Mouse (Mus musculus): ENCODE measurements around the gene Endou.
"Not testable (repeated sequence)": the region's sequence is repeated elsewhere in the genome, so short reads cannot be mapped to it uniquely, and the experiment has no call there.

The Endou gene

DNA sequence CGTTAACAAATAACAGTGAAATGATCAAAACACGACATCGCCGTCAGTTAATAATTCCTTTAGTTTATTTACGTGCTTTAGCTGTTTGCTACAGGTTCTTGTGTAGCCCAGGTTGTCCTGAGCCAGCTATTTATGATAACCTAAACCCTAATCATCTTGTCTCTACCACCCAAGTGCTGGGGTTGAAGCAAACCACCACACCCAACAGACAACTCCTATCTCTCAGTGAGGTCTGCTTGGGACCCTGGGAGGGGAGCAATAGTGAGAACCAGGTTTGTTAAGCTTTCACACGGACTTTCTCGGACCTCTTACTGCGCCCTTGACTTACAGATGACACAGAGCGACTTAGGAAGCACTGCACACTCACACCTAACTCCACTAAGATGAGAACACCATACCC, 47.0 kb downstream of the Endou start:
- DNase-seq (ENCODE audit: low spot score in 2 of 2) = no peak

- DNase-seq (ENCODE audit: low spot score in 2 of 2) = no peak
Measured at GRCm38 (mm10) chr15:97682053-97682452, 49.1 kb downstream of the Endou start.

DNA sequence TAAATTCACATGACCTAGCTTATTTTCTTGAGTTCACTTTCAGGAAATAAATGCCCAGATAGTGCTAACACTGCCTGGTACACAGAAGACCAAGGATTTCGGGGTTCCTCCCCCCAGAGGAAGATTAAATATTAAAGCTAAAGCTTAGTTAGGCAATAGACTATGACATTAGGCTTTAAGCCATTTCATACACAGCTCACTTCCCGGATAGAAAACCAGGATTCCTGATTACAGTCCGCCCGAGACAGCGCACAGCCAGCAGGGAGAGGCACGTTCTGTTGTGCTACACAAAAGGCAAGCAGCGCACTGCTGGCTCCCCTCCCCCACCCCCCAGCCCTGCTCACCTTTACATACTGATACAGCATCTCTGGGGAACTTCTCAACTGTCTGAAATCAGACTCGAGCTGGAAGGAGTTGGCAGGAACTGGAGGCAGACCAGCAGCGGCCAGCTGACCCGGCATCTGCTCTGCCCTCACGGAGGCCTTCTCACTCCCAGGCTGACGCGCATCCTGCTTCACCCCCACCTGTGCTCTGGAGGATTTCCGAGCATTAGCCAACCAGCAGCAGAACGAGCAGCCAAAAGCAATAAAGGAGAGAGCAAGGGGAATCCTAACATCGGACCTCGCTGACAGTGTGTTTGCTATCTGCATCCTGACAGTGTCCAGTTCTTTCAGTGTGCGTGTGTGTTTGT, 51.0 kb downstream of the Endou start:
- DNase-seq (ENCODE audit: low spot score in 2 of 2) = no peak

- DNase-seq (ENCODE audit: low spot score in 2 of 2) = no peak
Measured at GRCm38 (mm10) chr15:97677341-97677740, 53.8 kb downstream of the Endou start.

GRCm38 (mm10) chr15:97675927-97676326, 55.2 kb downstream of the Endou start:
- DNase-seq (ENCODE audit: low spot score in 2 of 2) = no peak

DNA sequence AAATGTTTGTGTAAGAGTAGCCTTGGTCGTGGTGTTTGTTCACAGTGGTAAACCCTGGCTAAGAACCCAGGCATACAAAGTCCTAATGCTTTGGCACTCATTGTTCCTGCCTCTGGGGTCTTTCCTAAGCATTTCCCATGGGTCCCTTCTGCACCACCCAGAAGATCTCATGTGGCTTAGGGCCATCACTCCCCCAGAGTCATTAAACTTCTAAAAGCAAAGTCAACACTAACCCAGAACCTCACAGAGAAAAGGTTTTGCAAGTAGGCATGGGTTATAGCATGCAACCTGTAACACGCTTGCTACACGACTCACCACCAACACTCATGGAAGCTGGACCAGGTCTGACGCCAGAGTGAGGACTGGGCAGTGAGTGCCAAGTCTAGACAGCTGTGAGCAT, 56.7 kb downstream of the Endou start:
- DNase-seq (ENCODE audit: low spot score in 2 of 2) = no peak

GRCm38 (mm10) chr15:97673256-97674000, 57.7 kb downstream of the Endou start:
- no peak for DNase-seq (ENCODE audit: low spot score in 2 of 2)

DNA sequence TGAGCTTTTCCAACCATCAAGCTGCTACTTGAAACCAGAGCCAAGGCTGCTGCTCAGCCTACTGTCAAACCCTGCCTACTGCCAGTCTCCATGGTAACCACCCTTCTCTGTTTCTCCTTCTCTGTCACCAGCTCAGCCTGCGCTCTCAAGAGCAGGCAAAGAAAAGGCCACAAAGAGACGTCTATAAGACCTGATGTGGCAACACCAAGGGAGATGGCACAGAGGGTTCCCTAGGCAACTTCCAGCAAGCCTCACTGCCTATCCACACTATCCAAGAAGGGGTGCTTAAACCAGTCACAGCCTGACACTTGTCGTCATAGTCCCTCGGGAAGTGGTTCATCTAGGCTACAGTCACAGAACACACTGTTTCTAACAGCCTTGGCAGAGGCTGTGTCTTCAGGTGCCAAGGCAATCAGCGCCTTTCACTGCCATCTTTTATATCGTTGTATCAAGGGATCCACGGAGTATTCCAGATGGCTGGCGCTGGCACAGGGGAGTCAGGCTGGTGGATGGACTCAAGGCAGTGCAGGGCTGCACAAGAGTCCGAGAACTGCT, 58.9 kb downstream of the Endou start:
- DNase-seq (ENCODE audit: low spot score in 2 of 2) = peak; percentile 75 to 82

DNA sequence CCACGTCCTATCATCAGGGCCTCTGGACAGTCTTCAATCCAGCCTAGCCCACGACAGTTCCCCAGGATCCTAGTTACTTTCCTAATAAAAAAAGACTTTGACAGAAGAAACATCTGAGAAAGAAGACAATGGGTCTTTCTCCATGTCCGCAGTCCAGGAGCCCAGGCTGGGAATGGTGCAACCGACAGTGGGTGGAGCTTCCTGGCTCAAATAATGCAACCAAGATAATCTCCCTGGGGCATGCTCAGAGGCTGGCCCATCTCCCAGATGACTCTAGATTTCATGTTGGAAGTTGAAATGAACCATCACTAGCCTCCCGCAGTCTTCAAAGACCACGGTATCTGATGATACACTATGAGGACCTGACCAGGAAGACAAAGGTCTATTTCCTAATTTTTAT, 60.6 kb downstream of the Endou start:
- DNase-seq (ENCODE audit: low spot score in 2 of 2) = no peak

GRCm38 (mm10) chr15:97668158-97668877, 62.8 kb downstream of the Endou start:
- not testable (repeated sequence) for DNase-seq (ENCODE audit: low spot score in 2 of 2)

DNA sequence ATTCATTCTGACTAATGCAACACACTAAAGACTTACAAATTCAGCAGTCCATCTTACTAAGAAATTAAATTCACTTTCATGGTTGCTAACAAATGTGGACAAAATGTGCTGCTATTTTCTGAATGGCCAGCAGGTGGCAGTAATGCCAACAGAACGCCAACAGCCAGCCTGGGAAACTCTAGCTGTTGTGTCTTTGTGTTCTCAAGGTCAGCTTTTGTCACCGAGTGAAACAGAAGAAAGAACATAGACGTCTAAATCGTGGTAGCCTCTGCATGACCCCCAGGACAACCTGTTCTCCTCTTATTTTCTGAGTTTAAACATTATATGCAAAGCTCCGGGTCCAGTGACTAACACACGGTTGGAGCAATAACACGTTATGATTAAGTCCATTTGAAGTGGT, 63.7 kb downstream of the Endou start:
- peak; percentile 63 to 76 for DNase-seq (ENCODE audit: low spot score in 2 of 2)

GRCm38 (mm10) chr15:97666457-97666770, 64.7 kb downstream of the Endou start:
- DNase-seq (ENCODE audit: low spot score in 2 of 2) = no peak

DNA sequence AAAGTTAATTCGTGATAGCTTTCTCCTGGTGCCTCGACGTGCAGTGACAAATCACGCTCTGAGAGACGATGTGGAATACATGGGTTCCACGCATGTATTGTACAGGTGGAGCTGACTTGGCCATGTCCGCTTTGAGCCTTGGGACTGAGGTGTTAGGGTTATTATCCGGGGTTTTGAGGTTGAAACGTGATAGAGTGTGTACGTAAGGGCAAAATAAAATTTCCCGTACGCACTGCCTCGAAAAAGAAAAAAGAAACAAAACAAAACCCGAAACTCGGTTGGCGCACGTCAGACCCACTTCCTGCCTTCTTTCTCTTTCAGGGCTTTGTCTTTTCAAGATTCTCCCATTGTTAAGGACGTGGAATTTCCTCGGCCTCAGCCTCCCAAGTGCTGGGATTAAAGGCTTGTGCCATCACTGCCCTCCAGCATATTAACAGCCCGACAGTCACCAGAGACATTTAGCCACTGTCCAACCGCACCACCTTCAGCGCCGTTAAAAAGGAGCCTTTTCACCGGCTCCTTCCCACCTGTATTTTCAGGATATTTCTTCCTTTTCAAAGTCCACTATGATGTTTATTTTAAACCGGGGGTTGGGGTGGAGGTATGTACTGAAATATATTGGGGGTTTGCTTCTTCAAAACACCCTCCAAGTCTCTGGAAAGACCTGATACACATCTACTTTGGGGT, 65.2 kb downstream of the Endou start:
- DNase-seq (ENCODE audit: low spot score in 2 of 2) = no peak

GRCm38 (mm10) chr15:97664981-97665668, 66.0 kb downstream of the Endou start:
- no peak for DNase-seq (ENCODE audit: low spot score in 2 of 2)

DNA sequence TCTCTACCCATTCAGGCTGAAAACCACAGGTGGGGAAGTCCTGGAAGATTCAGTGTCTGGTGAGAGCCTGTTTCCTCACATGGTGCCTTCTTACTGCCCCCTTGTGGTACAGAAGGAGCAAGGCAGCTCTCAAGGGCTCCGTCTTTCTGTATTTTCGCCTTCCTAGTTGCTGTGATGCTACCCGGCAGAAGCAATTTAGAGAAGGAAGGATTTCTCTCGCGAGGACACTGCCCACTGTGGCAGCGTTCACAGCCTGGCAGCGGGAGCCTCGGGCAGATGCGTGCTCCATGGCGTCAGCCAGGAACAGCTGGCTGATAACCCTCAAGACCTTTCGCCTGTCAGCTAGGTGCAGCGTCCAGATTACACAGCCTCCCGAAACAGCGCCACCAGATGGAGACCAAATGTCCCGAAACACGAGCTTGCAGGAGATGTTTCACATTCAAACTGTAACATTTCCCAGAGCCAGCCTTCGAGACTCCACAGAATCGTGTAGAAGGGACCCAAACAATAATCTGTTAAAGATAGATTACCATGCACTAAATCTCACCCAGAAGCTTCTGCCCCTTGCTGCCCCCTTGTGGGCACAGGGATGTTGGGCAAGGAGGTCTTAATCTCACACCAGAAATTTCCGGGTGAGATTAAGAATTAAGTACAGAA, 67.3 kb downstream of the Endou start:
- DNase-seq (ENCODE audit: low spot score in 2 of 2) = peak; percentile 67 to 69
